Mouse (Mus musculus) megakaryocyte, embryonic 14.5 days (primary cell): ENCODE results near the gene Lekr1.

Experiments used
- FLI1 ChIP-seq: IDR thresholded peaks from 2 replicates; pipeline ENCODE4 v1.6.1; 2012; ENCODE audit warnings: low read length, inconsistent platforms, mixed read lengths
- GATA1 ChIP-seq: IDR thresholded peaks from 3 replicates; pipeline ENCODE4 v1.6.1; 2012; ENCODE audit warnings: mixed read lengths, low read length, inconsistent platforms, borderline replicate concordance

GRCm38 (mm10) chr3:65658721-65659619 lies 7.1 kb upstream of the Lekr1 start:
- TF ChIP-seq GATA1 (no peak), FLI1 (no peak)
